Mouse (Mus musculus) embryonic facial prominence, embryonic 14.5 days (tissue): ENCODE results near the gene Gys1. TPM values are rescaled to one million over a fixed set of nuclear protein-coding genes. Genes with fewer than 3 reads are reported as not detected.

ENCODE experiments used
- ATAC-seq: fragments of 200-750 bp; cut with Nextera tagmentation; 2 replicates; pipeline ENCODE4 v1.8.0; 2017; ENCODE audit warnings: low read depth, moderate number of reproducible peaks, moderate TSS enrichment
- DNase-seq: peaks from one replicate; pipeline ENCODE4 v3.0.0-alpha.2; 2015; ENCODE audit warnings: low spot score
- H3K27ac ChIP-seq: fragments of 300-500 bp; sonication (generic); replicated peaks from 2 replicates; pipeline ENCODE4 v1.5.1; 2014; ENCODE audit warnings: low read depth, mild to moderate bottlenecking, low read length, moderate library complexity
- H3K27me3 ChIP-seq: fragments of 300-500 bp; sonication (generic); replicated peaks from 2 replicates; pipeline ENCODE4 v1.6.1; 2014; ENCODE audit warnings: low read length; ENCODE audit not compliant: control insufficient read depth, insufficient read depth
- H3K36me3 ChIP-seq: fragments of 300-500 bp; sonication (generic); 2 replicates; pipeline ENCODE4 v1.6.1; 2014; ENCODE audit warnings: low read length, mixed read lengths; ENCODE audit not compliant: control insufficient read depth, insufficient read depth
- H3K4me1 ChIP-seq: fragments of 300-500 bp; sonication (generic); 2 replicates; pipeline ENCODE4 v1.6.1; 2014; ENCODE audit warnings: antibody characterized with exemption, low read length; ENCODE audit not compliant: control insufficient read depth, insufficient read depth
- H3K4me2 ChIP-seq: fragments of 300-500 bp; sonication (generic); 2 replicates; pipeline ENCODE4 v1.6.1; 2014; ENCODE audit warnings: low read depth, mild to moderate bottlenecking, low read length, moderate library complexity, mixed read lengths
- H3K4me3 ChIP-seq: fragments of 300-500 bp; sonication (generic); 2 replicates; pipeline ENCODE4 v1.5.1; 2014; ENCODE audit warnings: low read depth, mild to moderate bottlenecking, low read length
- H3K9ac ChIP-seq: fragments of 300-500 bp; sonication (generic); 2 replicates; pipeline ENCODE4 v1.6.1; 2014; ENCODE audit warnings: low read depth, mild to moderate bottlenecking, low read length, moderate library complexity, mixed read lengths
- H3K9me3 ChIP-seq: fragments of 300-500 bp; sonication (generic); 2 replicates; pipeline ENCODE4 v1.6.1; 2016; ENCODE audit warnings: low read length; ENCODE audit not compliant: control insufficient read depth
- WGBS: fragments of 180-500 bp; shearing (Covaris S2); extraction: QIAGEN DNeasy Blood & Tissue Kit; methylation state at CpG from one replicate; pipeline ENCODE4 v1.1.7; 2014; 5-methylcytosine and 5-hydroxymethylcytosine counted together
- polyA plus RNA-seq: library from polyadenylated mRNA; unstranded; fragments of >200 nt; fragmentation: Nextera tagmentation; extraction: Ambion mirVana; gene quantifications from 2 replicates; pipeline ENCODE4 v1.2.1, GENCODE M21; 2014

Gys1 gene
- polyA plus RNA-seq, 1 experiment from 2014 or later = 39.3 TPM

GRCm38 (mm10) chr7:45421194-45421593 lies 13.4 kb upstream of the Gys1 start:
- ATAC-seq = no peak

DNA sequence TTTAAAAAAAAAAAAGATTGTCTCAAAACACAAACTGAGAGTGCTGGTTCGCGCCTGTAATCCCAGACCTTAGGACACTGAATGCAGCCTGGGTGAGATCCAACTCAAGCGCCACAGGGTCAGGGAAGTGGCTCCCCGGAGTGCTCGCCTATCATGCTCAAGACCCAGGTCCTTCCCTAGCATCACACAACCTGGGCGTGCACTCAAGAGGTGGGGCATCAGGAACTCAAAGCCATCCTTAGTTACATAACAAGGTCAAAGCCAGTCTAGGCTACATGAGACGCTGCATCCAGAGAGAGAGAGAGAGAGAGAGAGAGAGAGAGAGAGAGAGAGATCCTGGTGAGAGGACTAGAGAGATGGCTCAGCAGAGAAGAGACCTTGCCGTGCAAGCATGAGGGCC lies 8.1 kb upstream of the Gys1 start:
- Histone ChIP-seq H3K9me3 (no peaks in the 10 kb centered on the region), H3K27me3 (no peaks in the 10 kb centered on the region), H3K4me3 (no peak overlapping the region), H3K36me3 (peaks cover 95% of the 10 kb centered on the region), H3K27ac (no peak overlapping the region), H3K9ac (no peak overlapping the region), H3K4me2 (no peak overlapping the region), H3K4me1 (no peaks in the 10 kb centered on the region)
- DNase-seq (no peak), ATAC-seq (no peak)
- 95% methylated on average over 8 of the region's 8 CpGs for WGBS

More at GRCm38 (mm10) chr7:45421194-45421593, 13.4 kb upstream of the Gys1 start:
- Histone ChIP-seq H3K27me3 (peaks cover 28% of the 10 kb centered on the region), H3K4me3 (no peak overlapping the region), H3K9ac (no peak overlapping the region), H3K4me2 (no peak overlapping the region), H3K36me3 (peaks cover 54% of the 10 kb centered on the region), H3K4me1 (peaks cover 9% of the 10 kb centered on the region; the same call in 1 of the 2 replicates), H3K9me3 (no peaks in the 10 kb centered on the region), H3K27ac (no peak overlapping the region)
- DNase-seq = no peak
- 91% methylated on average over 12 of the region's 14 CpGs for WGBS

GRCm38 (mm10) chr7:45433835-45434202 lies 825 bp upstream of the Gys1 start:
- DNase-seq = no peak
- Histone ChIP-seq H3K4me3 (peak overlapping the region; percentile 67), H3K9me3 (no peaks in the 10 kb centered on the region), H3K27me3 (no peaks in the 10 kb centered on the region), H3K9ac (peak overlapping the region; percentile 75), H3K27ac (peak overlapping the region; percentile 90), H3K36me3 (peaks cover 32% of the 10 kb centered on the region), H3K4me1 (peaks cover 31% of the 10 kb centered on the region), H3K4me2 (peak overlapping the region; percentile 80)
- no peak for ATAC-seq
- 2% methylated on average over 7 of the region's 7 CpGs for WGBS

- H3K4me1 ChIP-seq = peaks cover 31% of the 10 kb centered on the region
- under 1% methylated on average over 16 of the region's 16 CpGs for WGBS
- peaks cover 28% of the 10 kb centered on the region for H3K36me3 ChIP-seq
- H3K4me2 ChIP-seq = peak overlapping the region; percentile 81
- H3K27ac ChIP-seq = peak overlapping the region; percentile 77
- H3K4me3 ChIP-seq = peak overlapping the region; percentile 67
- peak overlapping the region; percentile 87 for H3K9ac ChIP-seq
- no peaks in the 10 kb centered on the region for H3K9me3 ChIP-seq
- H3K27me3 ChIP-seq = no peaks in the 10 kb centered on the region
- DNase-seq (no peak), ATAC-seq (no peak; the same call in 1 of the 2 replicates)
Measured at GRCm38 (mm10) chr7:45435038-45435437, 394 bp downstream of the Gys1 start.

- H3K27me3 ChIP-seq = no peaks in the 10 kb centered on the region
- ATAC-seq = no peak
- H3K4me2 ChIP-seq = peak overlapping the region; percentile 81
- DNase-seq = no peak
- H3K4me3 ChIP-seq = no peak overlapping the region; the same call in 1 of the 2 replicates
- H3K4me1 ChIP-seq = peaks cover 31% of the 10 kb centered on the region
- peak overlapping the region; percentile 87; the same call in 1 of the 2 replicates for H3K9ac ChIP-seq
- no peaks in the 10 kb centered on the region for H3K9me3 ChIP-seq
- peaks cover 26% of the 10 kb centered on the region for H3K36me3 ChIP-seq
- WGBS = 85% methylated on average over 5 of the region's 5 CpGs
- no peak overlapping the region for H3K27ac ChIP-seq
Measured at GRCm38 (mm10) chr7:45436444-45436843, 1.8 kb downstream of the Gys1 start.

DNA sequence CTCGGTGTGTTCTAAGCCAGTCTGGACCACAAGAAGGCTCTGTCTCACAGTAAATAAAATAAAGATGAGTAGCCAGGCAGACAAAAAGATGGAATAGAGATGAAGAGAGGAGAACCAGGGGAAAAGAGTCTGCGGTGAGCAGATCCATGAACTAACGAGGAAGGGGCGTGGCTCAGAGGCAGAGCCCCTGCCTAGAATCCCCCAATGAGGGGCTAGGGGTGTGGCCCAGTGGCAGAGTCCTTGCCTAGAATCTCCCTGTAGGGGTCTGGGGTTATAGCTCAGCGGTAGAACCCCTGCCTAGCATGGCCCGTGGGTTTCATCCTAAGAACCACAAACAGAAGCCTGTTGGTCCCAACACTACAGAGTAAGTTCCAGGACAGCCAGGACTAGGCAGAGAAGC lies 2.4 kb downstream of the Gys1 start:
- WGBS = 33% methylated on average over 6 of the region's 6 CpGs
- DNase-seq = no peak

GRCm38 (mm10) chr7:45437521-45438276 lies 3.1 kb downstream of the Gys1 start, which contains the start of gene Ruvbl2:
Gene Ruvbl2 (minus strand): TSS chr7:45438096.
- peak; percentile 34; the same call in 1 of the 2 replicates for ATAC-seq
- no peak within 1 kb of the TSS for H3K4me3 ChIP-seq
- H3K36me3 ChIP-seq = peaks cover 29% of the 10 kb centered on the region; the same call in 1 of the 2 replicates
- 7% methylated on average over 16 of the region's 19 CpGs for WGBS
- no peak within 1 kb of the TSS for H3K27ac ChIP-seq
- peaks cover 31% of the 10 kb centered on the region for H3K4me1 ChIP-seq
- peak; percentile 87 for DNase-seq
- H3K4me2 ChIP-seq = peak within 1 kb of the TSS; percentile 39
- no peaks in the 10 kb centered on the region for H3K9me3 ChIP-seq
- H3K27me3 ChIP-seq = no peaks in the 10 kb centered on the region
- peak within 1 kb of the TSS; percentile 48; the same call in 1 of the 2 replicates for H3K9ac ChIP-seq

More for the DNA sequence above, 2.4 kb downstream of the Gys1 start:
- peaks cover 31% of the 10 kb centered on the region for H3K4me1 ChIP-seq
- H3K9me3 ChIP-seq = no peaks in the 10 kb centered on the region
- H3K27ac ChIP-seq = no peak overlapping the region
- no peak overlapping the region for H3K9ac ChIP-seq
- ATAC-seq = no peak
- no peaks in the 10 kb centered on the region for H3K27me3 ChIP-seq
- H3K4me2 ChIP-seq = peak overlapping the region; percentile 39
- H3K36me3 ChIP-seq = peaks cover 27% of the 10 kb centered on the region
- H3K4me3 ChIP-seq = no peak overlapping the region

- no peak for ATAC-seq
- H3K36me3 ChIP-seq = peaks cover 63% of the 10 kb centered on the region
Measured at GRCm38 (mm10) chr7:45443526-45444420, 9.1 kb downstream of the Gys1 start.

More at GRCm38 (mm10) chr7:45443526-45444420, 9.1 kb downstream of the Gys1 start:
- H3K27me3 ChIP-seq = no peaks in the 10 kb centered on the region
- no peaks in the 10 kb centered on the region for H3K9me3 ChIP-seq
- no peak for DNase-seq
- H3K4me1 ChIP-seq = no peaks in the 10 kb centered on the region
- no peak overlapping the region for H3K4me3 ChIP-seq
- no peak overlapping the region for H3K9ac ChIP-seq
- no peak overlapping the region for H3K27ac ChIP-seq
- 88% methylated on average over 22 of the region's 22 CpGs for WGBS
- H3K4me2 ChIP-seq = no peak overlapping the region
